Mouse (Mus musculus): ENCODE measurements around the gene Eif4e1b. TPM values are rescaled to one million over a fixed set of nuclear protein-coding genes. Genes with fewer than 3 reads are reported as not detected.

The Eif4e1b gene
- polyA plus RNA-seq, 1 experiment from 2014 or later, result not detected

DNA sequence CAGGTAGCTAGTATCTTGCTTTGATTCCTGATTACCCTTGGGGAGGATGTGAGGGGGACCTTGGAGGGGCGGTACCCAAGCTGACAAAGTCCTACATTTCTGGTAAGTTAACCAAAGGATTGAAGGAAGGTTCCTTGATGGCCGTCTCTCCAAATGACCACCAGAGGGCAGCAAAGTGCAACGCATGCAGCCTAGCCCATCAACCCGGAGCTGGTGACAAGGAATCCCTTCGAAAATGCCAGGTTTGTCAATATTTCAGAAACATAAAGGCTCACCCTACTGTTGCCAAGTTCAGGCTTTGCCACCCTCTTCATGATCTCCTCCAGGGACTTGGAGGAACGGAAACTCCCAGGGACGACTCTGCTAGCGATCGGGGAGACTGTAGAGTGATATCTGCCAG, 15.9 kb downstream of the Eif4e1b start:
- Histone ChIP-seq H3K27ac (ENCODE audit: low read length) (no peak overlapping the region), H3K27me3 (ENCODE audit: control insufficient read depth, insufficient read depth, low read length) (no peaks in the 10 kb centered on the region), H3K4me1 (ENCODE audit: control insufficient read depth, insufficient read depth, low read length) (no peaks in the 10 kb centered on the region), H3K9me3 (ENCODE audit: control insufficient read depth, low read depth, low read length) (no peaks in the 10 kb centered on the region), H3K9ac (replicated peaks; ENCODE audit: low read depth, low read length) (no peak overlapping the region), H3K4me2 (replicated peaks; ENCODE audit: low read depth, low read length) (no peak overlapping the region), H3K36me3 (ENCODE audit: control insufficient read depth, insufficient read depth, low read length) (no peaks in the 10 kb centered on the region), H3K4me3 (ENCODE audit: low read depth, low read length) (no peak overlapping the region)
- ATAC-seq (ENCODE audit: insufficient number of reproducible peaks, insufficient read depth, low FRiP score, low read depth), result peak; percentile 26; the same call in 1 of the 2 replicates
- 21% methylated on average over 9 of the region's 9 CpGs for WGBS

DNA sequence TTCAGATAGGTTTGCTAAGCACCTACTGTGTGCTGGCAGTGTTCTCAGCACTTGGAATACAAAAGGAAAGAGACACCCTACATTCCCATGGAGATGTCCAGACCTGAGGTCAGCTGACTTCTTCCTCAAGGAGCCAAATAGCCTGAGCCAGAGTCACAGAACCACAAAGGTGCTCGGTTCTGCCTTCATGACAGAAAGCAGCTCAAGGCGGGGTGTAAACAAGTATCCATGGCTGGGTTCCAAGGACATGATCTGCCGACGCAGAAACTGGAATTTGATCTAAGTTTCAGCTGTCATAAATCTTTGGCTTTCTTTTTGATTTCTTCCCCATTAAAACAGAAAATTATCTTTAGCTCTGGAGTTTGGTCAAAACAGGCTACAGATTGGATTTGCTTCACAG, 16.4 kb downstream of the Eif4e1b start:
- Histone ChIP-seq H3K4me2 (replicated peaks; ENCODE audit: low read depth, low read length) (no peak overlapping the region), H3K36me3 (ENCODE audit: control insufficient read depth, insufficient read depth, low read length) (no peaks in the 10 kb centered on the region), H3K9ac (replicated peaks; ENCODE audit: low read depth, low read length) (no peak overlapping the region), H3K4me1 (ENCODE audit: control insufficient read depth, insufficient read depth, low read length) (no peaks in the 10 kb centered on the region), H3K27me3 (ENCODE audit: control insufficient read depth, insufficient read depth, low read length) (no peaks in the 10 kb centered on the region), H3K27ac (ENCODE audit: low read length) (no peak overlapping the region), H3K9me3 (ENCODE audit: control insufficient read depth, low read depth, low read length) (no peaks in the 10 kb centered on the region), H3K4me3 (ENCODE audit: low read depth, low read length) (no peak overlapping the region)
- WGBS, result 45% methylated on average over 4 of the region's 4 CpGs
- ATAC-seq (ENCODE audit: insufficient number of reproducible peaks, insufficient read depth, low FRiP score, low read depth), result no peak

DNA sequence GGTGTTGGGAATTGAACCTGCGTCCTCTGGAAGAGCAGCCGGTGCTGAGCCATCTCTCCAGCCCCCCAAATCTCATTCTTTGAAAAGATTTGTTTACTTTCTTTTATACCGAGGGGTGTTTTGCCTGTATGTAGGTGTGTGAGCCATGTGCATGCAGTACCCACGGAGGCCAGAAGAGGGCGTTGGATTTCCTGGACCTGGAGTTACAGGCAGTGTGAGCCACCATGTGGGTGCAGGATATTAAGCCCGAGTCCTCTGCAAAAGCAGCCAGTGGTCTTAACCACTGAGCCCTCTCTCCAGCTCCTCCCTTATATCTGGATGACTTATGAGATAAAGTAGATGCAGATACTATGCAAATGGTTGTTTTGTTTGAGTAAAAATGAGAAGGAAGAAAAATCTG, 19.2 kb downstream of the Eif4e1b start:
- Histone ChIP-seq H3K4me1 (ENCODE audit: control insufficient read depth, insufficient read depth, low read length) (no peaks in the 10 kb centered on the region), H3K27me3 (ENCODE audit: control insufficient read depth, insufficient read depth, low read length) (no peaks in the 10 kb centered on the region), H3K4me3 (ENCODE audit: low read depth, low read length) (no peak overlapping the region), H3K4me2 (replicated peaks; ENCODE audit: low read depth, low read length) (no peak overlapping the region), H3K9me3 (ENCODE audit: control insufficient read depth, low read depth, low read length) (no peaks in the 10 kb centered on the region), H3K9ac (replicated peaks; ENCODE audit: low read depth, low read length) (no peak overlapping the region), H3K36me3 (ENCODE audit: control insufficient read depth, insufficient read depth, low read length) (no peaks in the 10 kb centered on the region), H3K27ac (ENCODE audit: low read length) (no peak overlapping the region)
- ATAC-seq (ENCODE audit: insufficient number of reproducible peaks, insufficient read depth, low FRiP score, low read depth), result no peak
- 83% methylated on average over 6 of the region's 6 CpGs for WGBS

DNA sequence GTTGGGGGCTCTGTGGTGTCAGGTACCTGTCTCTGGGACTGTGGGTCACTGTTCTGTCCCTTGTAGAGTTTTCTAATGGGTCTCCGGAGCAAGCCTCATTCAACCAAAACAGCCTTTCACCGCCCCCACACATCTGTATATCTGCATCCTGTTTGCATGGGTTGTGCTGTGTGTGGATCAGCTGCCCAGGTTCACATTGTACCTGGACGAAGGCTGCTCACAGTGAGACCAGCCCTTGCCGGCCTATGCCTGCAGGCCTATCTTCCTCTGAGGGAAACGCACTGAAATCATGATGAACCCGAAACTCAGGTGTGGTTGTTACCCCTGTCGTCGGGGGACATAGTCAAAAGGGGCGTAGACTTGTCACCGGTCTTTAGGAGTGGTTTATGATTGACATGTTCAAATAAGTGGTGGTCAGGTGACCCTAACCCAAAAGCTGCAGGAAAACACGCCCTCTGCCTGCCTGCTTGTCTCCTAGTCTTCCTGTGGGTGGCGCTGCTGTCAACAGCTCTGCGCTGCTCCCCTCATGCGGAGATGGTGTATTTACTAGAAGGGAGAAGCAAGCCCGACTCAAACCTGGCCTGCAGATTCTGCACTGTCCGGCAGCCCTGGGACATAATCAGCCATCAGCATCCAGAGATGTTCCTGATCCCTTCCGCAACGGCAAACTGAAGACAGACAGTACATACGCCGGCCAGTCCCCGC, 21.5 kb downstream of the Eif4e1b start:
- 42% methylated on average over 21 of the region's 21 CpGs for WGBS

DNA sequence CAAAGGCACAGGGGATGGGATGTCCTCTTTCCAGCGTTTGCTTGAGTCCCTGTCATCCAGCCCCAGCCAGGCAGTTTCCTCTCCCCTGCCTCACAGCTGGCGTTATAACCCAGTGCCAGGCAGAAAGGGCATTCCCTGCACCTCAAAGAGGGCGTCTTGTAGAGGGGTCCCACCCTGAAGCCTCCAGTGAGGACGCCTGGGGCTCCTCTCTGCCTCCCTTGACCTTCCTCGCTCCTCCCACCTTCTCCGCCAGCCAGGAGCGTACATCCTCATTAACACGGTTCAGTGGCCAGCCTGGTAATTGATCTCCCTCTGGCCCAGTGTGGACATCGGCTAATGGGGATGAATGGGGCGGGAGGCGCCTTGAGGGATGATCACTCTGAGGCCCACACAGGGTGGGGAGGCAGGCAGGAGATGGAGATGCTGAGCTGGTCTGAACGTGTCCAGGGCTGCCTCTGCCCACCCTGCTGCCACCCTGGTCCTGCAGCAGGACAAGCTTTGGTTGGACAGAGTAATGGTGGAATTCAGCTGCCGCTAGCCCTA, 22.7 kb downstream of the Eif4e1b start:
- no peaks in the 10 kb centered on the region for H3K27me3 ChIP-seq (ENCODE audit: control insufficient read depth, insufficient read depth, low read length)
- no peak overlapping the region for H3K27ac ChIP-seq (ENCODE audit: low read length)
- 30% methylated on average over 13 of the region's 13 CpGs for WGBS
- no peaks in the 10 kb centered on the region for H3K36me3 ChIP-seq (ENCODE audit: control insufficient read depth, insufficient read depth, low read length)
- H3K4me1 ChIP-seq (ENCODE audit: control insufficient read depth, insufficient read depth, low read length), result no peaks in the 10 kb centered on the region
- no peak for ATAC-seq (ENCODE audit: insufficient number of reproducible peaks, insufficient read depth, low FRiP score, low read depth)
- no peaks in the 10 kb centered on the region for H3K9me3 ChIP-seq (ENCODE audit: control insufficient read depth, low read depth, low read length)
- H3K4me3 ChIP-seq (ENCODE audit: low read depth, low read length), result no peak overlapping the region
- H3K4me2 ChIP-seq (replicated peaks; ENCODE audit: low read depth, low read length), result no peak overlapping the region
- no peak overlapping the region for H3K9ac ChIP-seq (replicated peaks; ENCODE audit: low read depth, low read length)

More for the DNA sequence above, 21.5 kb downstream of the Eif4e1b start:
- Histone ChIP-seq H3K36me3 (ENCODE audit: control insufficient read depth, insufficient read depth, low read length) (no peaks in the 10 kb centered on the region), H3K27ac (ENCODE audit: low read length) (no peak overlapping the region), H3K27me3 (ENCODE audit: control insufficient read depth, insufficient read depth, low read length) (no peaks in the 10 kb centered on the region), H3K9me3 (ENCODE audit: control insufficient read depth, low read depth, low read length) (no peaks in the 10 kb centered on the region), H3K4me2 (replicated peaks; ENCODE audit: low read depth, low read length) (no peak overlapping the region), H3K4me3 (ENCODE audit: low read depth, low read length) (no peak overlapping the region), H3K4me1 (ENCODE audit: control insufficient read depth, insufficient read depth, low read length) (no peaks in the 10 kb centered on the region), H3K9ac (replicated peaks; ENCODE audit: low read depth, low read length) (no peak overlapping the region)
- ATAC-seq (ENCODE audit: insufficient number of reproducible peaks, insufficient read depth, low FRiP score, low read depth), result no peak

DNA sequence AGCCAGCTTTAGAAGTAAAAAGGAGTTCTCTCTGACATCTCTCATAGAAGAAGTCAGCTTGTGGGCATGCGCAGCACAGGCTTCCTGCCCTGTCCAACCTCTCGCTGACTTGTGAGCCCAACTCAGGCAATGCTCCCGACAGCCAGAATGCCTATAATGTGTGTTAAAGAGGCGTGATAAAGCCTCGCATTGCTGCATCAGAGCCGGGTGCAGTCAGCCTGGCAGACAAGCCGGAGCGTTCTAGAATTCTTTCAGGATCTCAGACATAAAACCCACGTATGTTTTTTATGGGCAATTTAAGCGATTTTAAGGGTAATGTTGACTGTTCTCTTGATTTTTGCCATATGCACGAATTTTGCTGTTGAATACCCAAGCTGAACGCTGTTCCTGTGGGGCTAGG, 24.3 kb downstream of the Eif4e1b start:
- 73% methylated on average over 12 of the region's 12 CpGs for WGBS
- H3K9ac ChIP-seq (replicated peaks; ENCODE audit: low read depth, low read length), result no peak overlapping the region
- H3K9me3 ChIP-seq (ENCODE audit: control insufficient read depth, low read depth, low read length), result no peaks in the 10 kb centered on the region
- no peaks in the 10 kb centered on the region for H3K36me3 ChIP-seq (ENCODE audit: control insufficient read depth, insufficient read depth, low read length)
- H3K4me2 ChIP-seq (replicated peaks; ENCODE audit: low read depth, low read length), result no peak overlapping the region
- H3K27me3 ChIP-seq (ENCODE audit: control insufficient read depth, insufficient read depth, low read length), result no peaks in the 10 kb centered on the region
- ATAC-seq (ENCODE audit: insufficient number of reproducible peaks, insufficient read depth, low FRiP score, low read depth), result no peak
- no peak overlapping the region for H3K4me3 ChIP-seq (ENCODE audit: low read depth, low read length)
- no peaks in the 10 kb centered on the region for H3K4me1 ChIP-seq (ENCODE audit: control insufficient read depth, insufficient read depth, low read length)
- H3K27ac ChIP-seq (ENCODE audit: low read length), result no peak overlapping the region

GRCm38 (mm10) chr13:54811476-54811875, 27.7 kb downstream of the Eif4e1b start:
- Histone ChIP-seq H3K9ac (replicated peaks; ENCODE audit: low read depth, low read length) (no peak overlapping the region), H3K36me3 (ENCODE audit: control insufficient read depth, insufficient read depth, low read length) (no peaks in the 10 kb centered on the region), H3K27me3 (ENCODE audit: control insufficient read depth, insufficient read depth, low read length) (no peaks in the 10 kb centered on the region), H3K27ac (ENCODE audit: low read length) (no peak overlapping the region), H3K4me1 (ENCODE audit: control insufficient read depth, insufficient read depth, low read length) (no peaks in the 10 kb centered on the region), H3K4me2 (replicated peaks; ENCODE audit: low read depth, low read length) (no peak overlapping the region), H3K9me3 (ENCODE audit: control insufficient read depth, low read depth, low read length) (no peaks in the 10 kb centered on the region), H3K4me3 (ENCODE audit: low read depth, low read length) (no peak overlapping the region)
- WGBS, result 67% methylated on average over 7 of the region's 7 CpGs
- no peak for ATAC-seq (ENCODE audit: insufficient number of reproducible peaks, insufficient read depth, low FRiP score, low read depth)

DNA sequence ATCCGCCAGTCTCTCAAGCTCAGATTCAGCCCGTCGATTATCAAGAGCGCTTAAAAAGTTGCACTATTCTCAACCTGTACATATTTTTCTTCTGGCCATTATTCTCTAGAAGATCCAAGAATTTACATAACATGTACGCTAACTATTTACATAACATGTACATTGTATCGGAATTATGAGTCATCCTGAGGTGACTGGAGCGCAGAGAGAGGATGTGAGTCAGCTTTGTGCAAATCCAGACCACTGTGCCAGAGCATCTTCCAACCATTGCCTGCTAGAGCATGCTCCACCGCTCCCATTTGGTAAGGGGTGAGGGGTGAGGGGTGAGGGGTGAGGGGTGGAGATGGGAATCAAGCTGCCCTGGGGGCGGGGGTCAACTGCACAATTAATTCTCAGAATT, 29.6 kb downstream of the Eif4e1b start:
- Histone ChIP-seq H3K36me3 (ENCODE audit: control insufficient read depth, insufficient read depth, low read length) (no peaks in the 10 kb centered on the region), H3K4me2 (replicated peaks; ENCODE audit: low read depth, low read length) (no peak overlapping the region), H3K4me3 (ENCODE audit: low read depth, low read length) (no peak overlapping the region), H3K4me1 (ENCODE audit: control insufficient read depth, insufficient read depth, low read length) (no peaks in the 10 kb centered on the region), H3K9me3 (ENCODE audit: control insufficient read depth, low read depth, low read length) (no peaks in the 10 kb centered on the region), H3K27ac (ENCODE audit: low read length) (no peak overlapping the region), H3K9ac (replicated peaks; ENCODE audit: low read depth, low read length) (no peak overlapping the region), H3K27me3 (ENCODE audit: control insufficient read depth, insufficient read depth, low read length) (no peaks in the 10 kb centered on the region)
- ATAC-seq (ENCODE audit: insufficient number of reproducible peaks, insufficient read depth, low FRiP score, low read depth), result no peak
- WGBS, result 80% methylated on average over 9 of the region's 9 CpGs
